Mouse (Mus musculus) limb, embryonic 13.5 days (tissue): ENCODE measurements around the gene Trpm8. TPM values are rescaled to one million over a fixed set of nuclear protein-coding genes. Genes with fewer than 3 reads are reported as not detected.

Experiments
- ATAC-seq: fragments of 200-750 bp; cut with Nextera tagmentation; 2 replicates; pipeline ENCODE4 v1.8.0; 2017; ENCODE audit warnings: low read depth, moderate number of reproducible peaks, moderate TSS enrichment; ENCODE audit not compliant: low FRiP score
- H3K27ac ChIP-seq: fragments of 300-500 bp; sonication (generic); 2 replicates; pipeline ENCODE4 v1.5.1; 2015; ENCODE audit warnings: inconsistent platforms, mild to moderate bottlenecking, moderate library complexity
- H3K27me3 ChIP-seq: fragments of 300-500 bp; sonication (generic); 2 replicates; pipeline ENCODE4 v1.6.1; 2015; ENCODE audit warnings: mild to moderate bottlenecking, inconsistent platforms
- H3K36me3 ChIP-seq: fragments of 300-500 bp; sonication (generic); 2 replicates; pipeline ENCODE4 v1.6.1; 2015; ENCODE audit warnings: inconsistent platforms, mild to moderate bottlenecking, moderate library complexity
- H3K4me1 ChIP-seq: fragments of 300-500 bp; sonication (generic); 2 replicates; pipeline ENCODE4 v1.6.1; 2015; ENCODE audit warnings: inconsistent platforms
- H3K4me2 ChIP-seq: fragments of 300-500 bp; sonication (generic); replicated peaks from 2 replicates; pipeline ENCODE4 v1.6.1; 2015; ENCODE audit warnings: inconsistent platforms, mild to moderate bottlenecking, moderate library complexity
- H3K4me3 ChIP-seq: fragments of 300-500 bp; sonication (generic); 2 replicates; pipeline ENCODE4 v1.5.1; 2015; ENCODE audit warnings: moderate library complexity, mild to moderate bottlenecking, inconsistent platforms
- H3K9ac ChIP-seq: fragments of 300-500 bp; sonication (generic); 2 replicates; pipeline ENCODE4 v1.6.1; 2015; ENCODE audit warnings: mild to moderate bottlenecking, inconsistent platforms
- H3K9me3 ChIP-seq: fragments of 300-500 bp; sonication (generic); 2 replicates; pipeline ENCODE4 v1.6.1; 2016; ENCODE audit warnings: inconsistent platforms
- WGBS: fragments of 180-500 bp; shearing (Covaris S2); methylation state at CpG from one replicate; pipeline ENCODE4 v1.1.7; 2015; 5-methylcytosine and 5-hydroxymethylcytosine counted together
- polyA plus RNA-seq: library from polyadenylated mRNA; unstranded; fragments of >200 nt; fragmentation: Nextera tagmentation; extraction: Ambion mirVana; gene quantifications from 2 replicates; pipeline ENCODE4 v1.2.1, GENCODE M21; 2015

Gene Trpm8
- polyA plus RNA-seq, 1 experiment from 2014 or later, result not detected

DNA sequence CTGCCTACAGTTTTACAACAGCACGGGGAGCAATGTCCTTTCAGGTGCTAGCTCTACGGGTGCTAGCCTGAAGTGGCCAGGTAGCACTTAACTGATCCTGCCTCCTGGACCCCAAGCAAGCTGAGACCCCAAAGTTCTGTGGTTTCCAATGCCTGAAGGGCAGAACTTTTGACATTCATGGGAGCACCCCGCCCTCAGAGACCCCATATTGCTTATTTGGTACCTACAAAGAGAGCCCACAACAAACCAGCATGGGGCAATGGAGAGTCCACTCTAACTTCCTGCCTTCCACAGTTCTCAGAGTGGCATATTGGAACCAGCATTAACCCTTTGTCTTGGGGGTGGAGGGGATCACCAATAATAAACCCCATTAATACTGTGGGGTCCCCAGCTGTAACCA lies 4.1 kb upstream of the Trpm8 start:
- Histone ChIP-seq H3K27ac (no peak overlapping the region), H3K4me2 (no peak overlapping the region), H3K36me3 (peaks cover 67% of the 10 kb centered on the region), H3K4me3 (no peak overlapping the region), H3K9me3 (no peaks in the 10 kb centered on the region), H3K4me1 (peaks cover 25% of the 10 kb centered on the region), H3K27me3 (no peaks in the 10 kb centered on the region), H3K9ac (no peak overlapping the region)
- WGBS, result 95% methylated on average over 3 of the region's 3 CpGs
- no peak for ATAC-seq

DNA sequence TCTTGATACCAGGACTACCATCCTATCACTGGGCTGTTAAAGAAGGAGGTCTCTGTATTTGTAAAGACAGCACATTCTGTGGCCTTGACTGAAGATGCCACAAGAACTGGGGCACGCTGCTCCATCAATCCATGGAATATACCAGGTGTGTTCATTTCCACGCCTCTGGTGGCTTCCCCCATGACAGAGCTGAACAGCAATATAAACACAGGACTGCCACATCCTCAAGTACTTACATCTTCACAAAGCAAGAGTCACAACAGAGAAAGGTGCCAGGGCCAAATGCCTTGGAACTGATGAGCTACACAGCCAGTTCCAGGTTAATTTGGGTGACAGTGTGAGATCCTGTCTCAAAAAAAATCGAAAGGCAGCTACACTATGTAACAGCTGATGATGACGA lies 3.6 kb upstream of the Trpm8 start:
- no peak for ATAC-seq
- 83% methylated on average over 4 of the region's 4 CpGs for WGBS

DNA sequence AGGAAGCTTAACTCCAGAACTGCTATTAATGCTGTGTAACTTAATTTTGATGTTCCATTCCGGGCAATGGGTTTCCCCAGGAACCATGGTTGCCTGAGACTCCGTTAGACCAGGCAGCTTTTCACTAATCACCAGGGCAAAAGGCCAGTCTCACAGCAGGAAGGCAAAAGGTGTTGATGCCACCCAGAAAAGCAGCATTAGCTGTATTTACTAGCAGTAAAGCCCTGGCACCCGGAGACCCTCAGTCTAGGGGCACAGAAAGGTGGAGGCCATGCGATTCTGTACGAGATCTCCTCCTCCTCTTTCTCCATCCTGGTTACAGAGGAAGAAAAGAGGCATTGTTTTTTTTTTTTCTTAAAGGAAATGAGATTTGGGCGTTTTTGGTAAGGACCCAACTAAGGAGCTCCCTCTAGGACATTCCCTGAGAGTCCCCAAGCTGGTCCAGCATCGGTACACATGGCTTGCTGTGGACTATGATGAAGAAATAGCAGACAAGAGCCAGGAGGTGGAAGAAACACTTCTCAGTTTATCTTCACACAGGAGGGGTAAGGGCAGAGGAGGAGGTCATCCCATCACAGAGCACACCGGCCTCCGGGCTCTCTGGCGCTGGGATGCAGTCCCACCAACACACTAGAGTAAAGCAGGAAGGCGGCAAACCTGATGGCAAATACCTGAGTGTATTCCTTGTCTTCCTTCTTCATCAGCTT lies 2.9 kb upstream of the Trpm8 start:
- H3K4me2 ChIP-seq, result no peak overlapping the region
- H3K9me3 ChIP-seq, result no peaks in the 10 kb centered on the region
- no peak overlapping the region for H3K27ac ChIP-seq
- no peaks in the 10 kb centered on the region for H3K27me3 ChIP-seq
- peaks cover 25% of the 10 kb centered on the region for H3K4me1 ChIP-seq
- peak overlapping the region; percentile 4 for H3K9ac ChIP-seq
- no peak for ATAC-seq
- H3K4me3 ChIP-seq, result no peak overlapping the region
- peaks cover 55% of the 10 kb centered on the region for H3K36me3 ChIP-seq
- WGBS, result 73% methylated on average over 11 of the region's 11 CpGs

More for the DNA sequence above, 3.6 kb upstream of the Trpm8 start:
- Histone ChIP-seq H3K27ac (no peak overlapping the region), H3K9ac (no peak overlapping the region), H3K36me3 (peaks cover 62% of the 10 kb centered on the region), H3K27me3 (no peaks in the 10 kb centered on the region), H3K4me3 (no peak overlapping the region), H3K4me2 (no peak overlapping the region), H3K4me1 (peaks cover 25% of the 10 kb centered on the region), H3K9me3 (no peaks in the 10 kb centered on the region)

DNA sequence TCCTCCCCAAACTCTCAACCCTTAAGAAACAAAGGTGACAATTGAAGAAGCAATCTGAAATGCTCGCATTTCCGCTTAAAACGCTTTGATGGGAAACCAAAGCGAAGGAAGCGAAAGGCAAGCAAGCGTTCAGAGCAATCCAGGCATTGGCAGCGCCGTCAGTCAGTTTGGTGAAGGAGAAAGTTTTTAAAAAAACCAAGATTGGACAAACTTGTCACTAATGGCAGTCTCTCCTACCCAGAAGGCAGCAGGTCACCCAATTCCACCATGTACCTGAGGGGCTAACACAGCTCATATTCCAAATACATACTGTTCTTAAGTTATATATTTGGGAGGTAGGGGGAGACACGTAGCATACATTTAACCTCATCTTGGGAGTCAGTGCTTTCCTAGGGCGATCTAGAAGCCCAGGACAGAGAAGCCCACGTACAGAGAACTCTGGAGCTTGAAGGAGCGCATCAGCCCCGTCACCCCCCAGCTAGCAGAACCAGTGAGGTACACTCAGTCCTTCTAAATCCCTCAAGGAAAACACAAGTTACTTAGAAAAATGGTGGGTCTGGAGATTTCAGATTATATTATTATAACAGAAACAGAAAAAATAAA lies 2.3 kb upstream of the Trpm8 start:
- peak overlapping the region; percentile 78 for H3K9ac ChIP-seq
- no peaks in the 10 kb centered on the region for H3K9me3 ChIP-seq
- no peak overlapping the region for H3K4me3 ChIP-seq
- peaks cover 48% of the 10 kb centered on the region for H3K36me3 ChIP-seq
- ATAC-seq, result no peak
- peak overlapping the region; percentile 59 for H3K4me2 ChIP-seq
- no peaks in the 10 kb centered on the region for H3K27me3 ChIP-seq
- peaks cover 25% of the 10 kb centered on the region for H3K4me1 ChIP-seq
- WGBS, result 69% methylated on average over 13 of the region's 13 CpGs
- no peak overlapping the region for H3K27ac ChIP-seq

DNA sequence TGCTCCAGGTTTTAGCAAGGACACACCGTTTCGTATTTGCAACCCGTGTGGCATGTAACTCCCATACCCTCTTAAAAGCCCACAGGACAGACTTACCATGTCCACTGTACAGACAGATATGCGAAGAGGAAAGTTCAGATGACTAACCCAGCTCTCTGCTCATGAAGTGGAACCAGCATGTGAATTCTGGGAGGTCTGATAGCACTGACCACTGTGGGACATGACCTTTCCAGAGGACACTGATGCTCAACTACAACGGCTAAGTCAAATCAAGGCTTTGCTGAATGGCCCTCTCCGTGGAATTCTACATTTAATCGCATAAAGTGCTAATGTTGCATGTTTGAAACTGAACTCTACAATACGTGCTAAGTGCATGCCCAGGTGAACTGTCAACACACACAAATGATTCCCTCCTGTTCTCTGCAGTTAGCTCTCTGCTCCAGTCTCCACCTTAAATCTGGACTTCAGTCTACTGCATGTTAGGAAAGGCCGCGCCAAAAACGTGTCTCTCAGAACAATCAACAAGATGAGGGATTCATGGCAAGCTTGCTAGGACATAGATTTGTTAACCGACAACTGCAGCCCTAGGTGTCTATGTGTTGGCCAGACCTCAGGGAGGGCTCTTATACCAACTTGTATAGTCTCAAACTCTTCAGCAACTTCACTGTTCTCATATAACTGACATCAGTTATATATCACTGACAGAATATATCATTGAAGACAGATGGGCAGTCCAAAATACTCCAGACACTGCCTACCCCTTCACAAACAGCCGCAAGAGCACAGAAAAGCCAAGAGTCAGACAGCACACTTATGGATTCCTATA lies 1.6 kb upstream of the Trpm8 start:
- 67% methylated on average over 13 of the region's 13 CpGs for WGBS

DNA sequence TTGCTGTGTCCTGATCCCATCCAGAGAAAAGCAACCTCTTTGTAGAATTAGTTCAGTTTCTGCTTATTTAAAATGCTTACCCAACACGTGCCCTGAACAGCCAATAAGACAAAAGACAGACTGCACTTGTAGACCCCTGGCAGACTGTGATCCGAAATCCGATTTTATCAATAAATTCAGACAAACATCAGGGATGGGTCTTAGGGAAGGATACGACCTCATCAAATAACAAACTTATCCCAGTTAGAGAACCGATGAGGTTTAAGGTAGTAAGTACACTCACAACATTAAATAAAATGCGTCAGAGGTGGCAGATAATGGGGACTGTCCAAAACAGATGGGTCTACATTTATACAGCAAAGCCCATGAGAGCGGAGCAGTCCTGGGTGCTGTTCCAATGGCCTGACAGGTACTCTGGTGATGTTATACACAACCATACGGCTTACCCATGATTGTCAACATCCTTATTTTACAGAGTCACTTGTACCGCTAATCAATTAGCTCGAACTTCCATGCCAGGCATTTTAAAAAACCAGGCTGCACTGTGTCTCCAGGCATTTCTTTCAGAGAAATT lies 850 bp upstream of the Trpm8 start:
- H3K9me3 ChIP-seq, result peaks cover 3% of the 10 kb centered on the region; the same call in 1 of the 2 replicates
- ATAC-seq, result peak; percentile 17
- no peaks in the 10 kb centered on the region for H3K27me3 ChIP-seq
- H3K27ac ChIP-seq, result peak overlapping the region; percentile 84
- peak overlapping the region; percentile 49 for H3K4me3 ChIP-seq
- peaks cover 43% of the 10 kb centered on the region for H3K36me3 ChIP-seq
- H3K4me1 ChIP-seq, result peaks cover 25% of the 10 kb centered on the region
- H3K4me2 ChIP-seq, result peak overlapping the region; percentile 59
- WGBS, result 29% methylated on average over 10 of the region's 10 CpGs
- H3K9ac ChIP-seq, result peak overlapping the region; percentile 78

More for the DNA sequence above, 1.6 kb upstream of the Trpm8 start:
- H3K36me3 ChIP-seq, result peaks cover 48% of the 10 kb centered on the region
- peaks cover 25% of the 10 kb centered on the region for H3K4me1 ChIP-seq
- H3K27me3 ChIP-seq, result no peaks in the 10 kb centered on the region
- H3K9ac ChIP-seq, result peak overlapping the region; percentile 78
- no peak for ATAC-seq
- peak overlapping the region; percentile 49 for H3K4me3 ChIP-seq
- H3K9me3 ChIP-seq, result no peaks in the 10 kb centered on the region
- no peak overlapping the region for H3K27ac ChIP-seq
- peak overlapping the region; percentile 59 for H3K4me2 ChIP-seq

DNA sequence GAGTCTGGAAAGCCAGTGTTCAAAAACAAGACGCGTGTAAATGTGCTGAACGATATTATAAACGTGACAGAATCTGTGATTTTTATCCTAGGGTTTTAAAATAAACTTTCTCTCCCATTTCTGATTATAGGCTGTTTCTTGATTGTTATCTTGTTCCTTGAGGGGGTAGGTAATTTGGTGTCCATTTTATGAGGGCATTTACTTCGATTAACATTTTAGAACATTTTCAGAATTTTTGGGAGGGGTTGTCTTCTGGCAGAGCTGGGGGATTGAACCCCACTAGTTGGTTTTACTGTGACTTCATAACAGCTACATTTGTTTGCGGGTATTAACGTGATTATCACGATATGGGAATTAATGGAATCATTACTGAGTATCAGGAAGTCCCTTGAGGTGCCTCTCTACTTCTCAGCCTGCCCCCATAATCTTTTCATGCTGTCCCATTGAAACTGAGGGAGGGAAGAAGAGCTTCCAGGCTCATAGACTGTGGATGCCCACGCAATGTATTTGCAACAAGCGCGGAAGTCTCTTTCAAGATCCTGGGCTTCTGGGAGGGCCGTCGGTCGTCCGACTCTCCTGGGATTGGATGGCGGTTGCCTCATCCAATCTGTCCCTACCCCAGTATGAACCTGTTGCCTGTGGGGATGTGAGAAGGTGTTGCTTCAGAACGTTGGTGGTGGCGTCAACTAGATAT lies 504 bp downstream of the Trpm8 start:
- peaks cover 30% of the 10 kb centered on the region for H3K36me3 ChIP-seq
- peak overlapping the region; percentile 84; the same call in 1 of the 2 replicates for H3K27ac ChIP-seq
- H3K9ac ChIP-seq, result peak overlapping the region; percentile 78
- peak; percentile 0; the same call in 1 of the 2 replicates for ATAC-seq
- H3K9me3 ChIP-seq, result peaks cover 12% of the 10 kb centered on the region
- no peaks in the 10 kb centered on the region for H3K27me3 ChIP-seq
- peak overlapping the region; percentile 49 for H3K4me3 ChIP-seq
- peaks cover 25% of the 10 kb centered on the region for H3K4me1 ChIP-seq
- 65% methylated on average over 18 of the region's 18 CpGs for WGBS
- H3K4me2 ChIP-seq, result peak overlapping the region; percentile 59

DNA sequence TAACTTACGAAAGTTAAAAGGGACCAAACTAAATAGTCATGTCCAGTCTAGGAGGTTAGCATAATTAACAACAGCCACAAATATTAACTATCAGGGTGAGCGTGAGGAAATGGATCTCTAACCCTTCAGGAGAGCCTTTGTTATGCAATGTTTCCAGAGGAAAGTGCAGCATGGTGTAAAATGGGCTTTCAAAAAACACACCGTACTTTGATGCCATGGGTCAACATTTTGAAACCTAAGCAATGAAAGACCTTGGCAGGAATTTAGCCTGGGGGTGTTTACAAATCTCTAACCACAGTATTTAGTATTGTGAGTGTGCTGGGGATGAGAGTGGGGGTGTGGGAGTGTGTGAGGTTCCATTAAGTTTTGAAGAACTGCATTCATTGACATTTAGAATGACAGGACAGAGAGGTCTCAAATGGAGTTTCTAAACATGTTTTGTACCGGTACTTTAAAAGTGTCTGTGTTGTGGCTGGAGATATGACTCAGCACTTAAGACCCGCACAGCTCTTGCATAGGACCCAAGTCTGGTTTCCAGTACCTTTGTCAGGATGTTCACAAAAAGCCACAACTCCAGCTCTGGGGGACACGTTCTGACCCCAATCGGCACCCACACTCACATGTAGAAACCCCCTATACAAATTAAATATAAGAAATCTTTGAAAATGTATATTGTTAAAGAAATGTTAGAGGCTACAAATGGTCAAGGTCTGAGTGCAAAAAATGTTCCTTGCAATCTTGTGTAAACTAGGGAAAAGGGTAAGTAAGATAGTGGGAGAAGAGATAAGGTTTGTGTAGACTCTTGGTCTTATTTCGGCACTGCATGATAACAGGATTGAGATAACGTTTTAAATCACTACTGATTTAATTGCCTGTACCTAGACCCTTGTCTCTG lies 1.9 kb downstream of the Trpm8 start:
- Histone ChIP-seq H3K9ac (no peak overlapping the region), H3K36me3 (peaks cover 16% of the 10 kb centered on the region), H3K4me1 (peaks cover 25% of the 10 kb centered on the region), H3K4me3 (no peak overlapping the region), H3K4me2 (no peak overlapping the region), H3K27me3 (no peaks in the 10 kb centered on the region), H3K9me3 (peaks cover 26% of the 10 kb centered on the region), H3K27ac (no peak overlapping the region)
- no peak for ATAC-seq
- 69% methylated on average over 9 of the region's 9 CpGs for WGBS

DNA sequence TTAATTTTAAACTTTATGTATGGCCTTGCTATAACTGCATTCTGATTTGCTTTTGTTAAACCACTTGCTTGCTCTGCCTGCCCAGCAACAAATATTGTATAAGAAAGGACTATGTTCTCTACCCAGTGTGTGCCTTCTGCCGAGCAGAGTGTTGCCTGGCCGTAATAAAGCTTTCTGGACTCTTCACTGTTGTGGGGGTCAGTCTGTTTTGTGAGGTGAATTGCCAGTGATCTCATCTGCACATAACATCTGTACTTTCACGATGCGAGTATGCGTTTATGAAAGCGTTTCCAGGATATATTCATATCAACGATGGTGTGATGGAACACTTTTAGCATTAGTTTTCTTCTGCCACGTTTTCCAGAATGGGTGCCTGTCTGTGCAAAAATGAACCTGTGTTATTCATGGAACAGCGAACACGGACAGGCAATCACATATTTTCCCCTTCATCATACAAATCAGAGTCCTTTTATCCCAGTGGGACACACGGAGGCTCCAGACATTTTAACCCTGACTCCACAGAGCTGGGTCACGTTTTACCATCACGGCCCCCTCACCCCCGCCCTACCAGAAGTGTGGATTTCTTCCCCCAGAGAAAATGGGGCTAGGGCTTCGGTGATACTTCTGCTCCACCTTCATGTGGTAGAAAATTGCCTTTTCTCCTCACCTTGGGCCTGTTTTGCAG lies 2.7 kb downstream of the Trpm8 start:
- no peak for ATAC-seq
- no peaks in the 10 kb centered on the region for H3K27me3 ChIP-seq
- peaks cover 8% of the 10 kb centered on the region for H3K36me3 ChIP-seq
- no peak overlapping the region for H3K9ac ChIP-seq
- H3K27ac ChIP-seq, result no peak overlapping the region
- WGBS, result 76% methylated on average over 15 of the region's 15 CpGs
- peaks cover 23% of the 10 kb centered on the region for H3K4me1 ChIP-seq
- no peak overlapping the region for H3K4me3 ChIP-seq
- peaks cover 33% of the 10 kb centered on the region for H3K9me3 ChIP-seq
- no peak overlapping the region for H3K4me2 ChIP-seq

DNA sequence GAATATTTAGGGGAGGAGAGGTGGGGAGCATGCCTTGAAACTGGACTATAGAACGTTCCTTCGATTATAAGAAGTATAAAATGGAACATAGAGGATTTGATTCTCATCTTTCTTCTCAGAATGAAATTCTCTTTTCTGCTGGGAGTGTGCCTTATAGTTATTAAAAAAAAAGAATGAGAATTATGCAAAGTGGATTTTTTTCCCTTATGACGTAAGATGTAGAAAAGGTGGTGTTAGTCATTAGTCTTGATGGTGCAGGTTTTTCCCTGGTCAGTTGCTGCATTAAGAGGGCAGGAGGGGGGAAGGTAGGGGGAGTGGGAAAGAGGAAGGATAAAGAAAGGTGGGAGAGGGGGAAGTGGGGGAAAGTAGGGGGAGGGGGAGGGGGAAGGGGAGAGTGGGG lies 4.8 kb downstream of the Trpm8 start:
- peaks cover 5% of the 10 kb centered on the region; the same call in 1 of the 2 replicates for H3K4me1 ChIP-seq
- 60% methylated on average over 3 of the region's 3 CpGs for WGBS
- H3K4me2 ChIP-seq, result no peak overlapping the region
- no peak overlapping the region for H3K9ac ChIP-seq
- H3K36me3 ChIP-seq, result no peaks in the 10 kb centered on the region
- H3K27ac ChIP-seq, result no peak overlapping the region
- H3K9me3 ChIP-seq, result peaks cover 53% of the 10 kb centered on the region
- H3K27me3 ChIP-seq, result no peaks in the 10 kb centered on the region
- ATAC-seq, result no peak
- H3K4me3 ChIP-seq, result no peak overlapping the region
